Mouse (Mus musculus) lung, postnatal 0 days (tissue): ENCODE measurements around the gene Tmem54.

ENCODE experiments used
- CTCF ChIP-seq: IDR thresholded peaks from 2 replicates; pipeline ENCODE4 v1.5.1; 2016; ENCODE audit warnings: antibody characterized with exemption, mild to moderate bottlenecking
- EP300 ChIP-seq: IDR thresholded peaks from 2 replicates; pipeline ENCODE4 v1.6.1; 2016; ENCODE audit warnings: antibody characterized with exemption, mild to moderate bottlenecking, control low read depth

GRCm38 (mm10) chr4:129065688-129066236 lies 39.6 kb upstream of the Tmem54 start:
- TF ChIP-seq CTCF = no peak
- TF ChIP-seq EP300 = no peak
